Mouse (Mus musculus) cerebellum, adult 2 months (tissue): ENCODE data around the gene Sfxn2.

Source experiments
- CTCF ChIP-seq: fragments of 200-500 bp; IDR thresholded peaks from 2 replicates; pipeline ENCODE4 v1.5.1; 2011; ENCODE audit warnings: low read depth, mild to moderate bottlenecking, control low read depth, low read length, moderate library complexity, borderline replicate concordance; ENCODE audit not compliant: insufficient read depth
- POLR2A ChIP-seq: fragments of 200-500 bp; IDR thresholded peaks from 2 replicates; pipeline ENCODE4 v1.6.1; 2011; ENCODE audit warnings: low read length, control low read depth, borderline replicate concordance; ENCODE audit not compliant: insufficient read depth

DNA sequence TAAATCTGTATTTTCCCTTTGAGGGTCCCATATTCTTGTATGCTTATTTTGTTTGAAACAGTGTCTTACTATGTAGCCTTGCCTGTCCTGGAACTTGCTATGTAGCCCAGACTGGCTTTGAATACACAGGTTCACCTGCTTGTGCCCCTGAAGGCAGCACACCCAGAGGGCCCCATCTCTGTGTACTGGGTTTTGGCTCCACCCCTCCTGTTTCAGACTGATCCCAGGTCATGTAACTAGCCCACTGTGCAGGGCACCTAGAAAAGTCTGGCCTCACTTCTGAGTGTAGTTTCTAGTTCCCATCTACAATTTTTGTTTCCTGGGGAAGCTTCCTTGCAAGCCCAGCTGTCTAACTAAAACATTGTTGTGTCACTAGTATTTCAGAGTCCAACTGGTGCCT is 65.9 kb downstream of the Sfxn2 start:
- TF ChIP-seq CTCF = no peak
- TF ChIP-seq POLR2A = no peak
